Mouse (Mus musculus) kidney, adult 2 months (tissue): ENCODE data around the gene Crebl2. TPM values are rescaled to one million over a fixed set of nuclear protein-coding genes. Genes with fewer than 3 reads are reported as not detected.

Experiments
- DNase-seq: peaks from one replicate; pipeline ENCODE4 v3.0.0; 2021
- H3K27ac ChIP-seq: fragments of 200-500 bp; 2 replicates; pipeline ENCODE4 v1.5.1; 2012; ENCODE audit warnings: low read depth, low read length, control low read depth, inconsistent platforms; ENCODE audit not compliant: insufficient read depth
- H3K27me3 ChIP-seq: fragments of 200-500 bp; replicated peaks from 2 replicates; pipeline ENCODE4 v1.6.1; 2012; ENCODE audit warnings: mild to moderate bottlenecking, moderate library complexity, low read length, inconsistent platforms; ENCODE audit not compliant: control insufficient read depth, insufficient read depth
- H3K36me3 ChIP-seq: fragments of 200-500 bp; 2 replicates; pipeline ENCODE4 v1.6.1; 2012; ENCODE audit warnings: mild to moderate bottlenecking, moderate library complexity, low read length, inconsistent platforms; ENCODE audit not compliant: control insufficient read depth, insufficient read depth
- H3K4me1 ChIP-seq: fragments of 200-500 bp; 2 replicates; pipeline ENCODE4 v1.6.1; 2011; ENCODE audit warnings: low read length; ENCODE audit not compliant: control insufficient read depth, insufficient read depth
- H3K4me3 ChIP-seq: fragments of 200-500 bp; 2 replicates; pipeline ENCODE4 v1.5.1; 2011; ENCODE audit warnings: mild to moderate bottlenecking, low read depth, low read length, control low read depth; ENCODE audit not compliant: insufficient read depth
- CTCF ChIP-seq: fragments of 200-500 bp; conservative IDR thresholded peaks from 2 replicates; pipeline ENCODE4 v1.5.1; 2011; ENCODE audit warnings: low read depth, mild to moderate bottlenecking, control low read depth, low read length, moderate library complexity, mixed read lengths; ENCODE audit not compliant: insufficient read depth, insufficient read length
- POLR2A ChIP-seq: fragments of 200-500 bp; IDR thresholded peaks from one replicate; pipeline ENCODE4 v1.6.1; 2011; ENCODE audit warnings: low read depth, low read length, control low read depth
- WGBS: fragments of 180-500 bp; shearing (Covaris S2); methylation state at CpG from one replicate; pipeline ENCODE4 v1.1.7; 2018; 5-methylcytosine and 5-hydroxymethylcytosine counted together
- polyA plus RNA-seq: library from polyadenylated mRNA; depleted of rRNA; stranded (reverse); fragments of >200 nt; gene quantifications from 2 replicates; pipeline ENCODE4 v1.2.3, GENCODE M21; 2012

The Crebl2 gene
- polyA plus RNA-seq, 1 experiment, result 26.1 TPM

DNA sequence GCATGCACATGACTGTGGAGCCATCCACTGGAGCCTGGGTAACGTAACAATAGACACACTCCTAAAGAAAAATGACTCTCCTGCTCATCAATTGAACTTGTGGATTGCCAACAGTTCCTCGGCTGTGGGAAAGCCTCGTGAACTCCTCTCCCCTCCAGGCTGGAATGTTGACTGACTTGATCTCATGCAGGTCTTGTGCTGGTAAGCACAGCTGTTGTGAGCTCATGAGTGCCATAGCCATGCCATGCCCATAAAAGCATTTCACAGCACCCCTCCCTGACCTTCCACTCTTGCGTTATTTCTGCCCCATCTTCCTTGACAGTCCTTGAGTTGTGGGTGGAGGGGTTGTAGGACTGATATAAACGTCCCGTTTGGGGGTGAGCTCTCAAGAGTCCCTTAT lies 9.5 kb upstream of the Crebl2 start:
- DNase-seq, result no peak
- WGBS, result 64% methylated on average over 6 of the region's 6 CpGs
- TF ChIP-seq CTCF (no peak), POLR2A (no peak)

DNA sequence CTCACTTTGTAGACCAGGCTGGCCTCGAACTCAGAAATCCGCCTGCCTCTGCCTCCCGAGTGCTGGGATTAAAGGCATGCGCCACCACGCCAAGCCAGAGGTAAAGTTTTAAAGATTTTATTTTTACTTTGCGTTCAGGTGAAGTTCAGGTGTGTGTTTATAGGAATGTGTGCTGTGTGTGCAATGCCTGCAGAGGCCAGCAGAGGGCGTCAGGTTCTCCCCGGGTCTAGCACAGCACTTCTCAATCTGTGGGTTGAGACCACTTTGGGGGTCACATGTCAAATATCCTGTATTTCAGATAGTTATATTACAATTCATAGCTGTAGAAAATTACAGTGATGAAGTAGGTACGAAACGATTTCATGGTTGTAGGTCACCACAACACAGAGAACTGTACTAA lies 7.1 kb upstream of the Crebl2 start:
- peak; percentile 59 for TF ChIP-seq CTCF
- no peak for TF ChIP-seq POLR2A
- WGBS, result 75% methylated on average over 10 of the region's 10 CpGs
- Histone ChIP-seq H3K4me1 (no peaks in the 10 kb centered on the region; the same call in 1 of the 2 replicates), H3K36me3 (no peaks in the 10 kb centered on the region), H3K4me3 (no peak overlapping the region), H3K27me3 (no peaks in the 10 kb centered on the region), H3K27ac (no peak overlapping the region)
- no peak for DNase-seq

More for the DNA sequence above, 9.5 kb upstream of the Crebl2 start:
- Histone ChIP-seq H3K27ac (no peak overlapping the region), H3K27me3 (no peaks in the 10 kb centered on the region), H3K36me3 (no peaks in the 10 kb centered on the region), H3K4me3 (no peak overlapping the region), H3K4me1 (no peaks in the 10 kb centered on the region)

DNA sequence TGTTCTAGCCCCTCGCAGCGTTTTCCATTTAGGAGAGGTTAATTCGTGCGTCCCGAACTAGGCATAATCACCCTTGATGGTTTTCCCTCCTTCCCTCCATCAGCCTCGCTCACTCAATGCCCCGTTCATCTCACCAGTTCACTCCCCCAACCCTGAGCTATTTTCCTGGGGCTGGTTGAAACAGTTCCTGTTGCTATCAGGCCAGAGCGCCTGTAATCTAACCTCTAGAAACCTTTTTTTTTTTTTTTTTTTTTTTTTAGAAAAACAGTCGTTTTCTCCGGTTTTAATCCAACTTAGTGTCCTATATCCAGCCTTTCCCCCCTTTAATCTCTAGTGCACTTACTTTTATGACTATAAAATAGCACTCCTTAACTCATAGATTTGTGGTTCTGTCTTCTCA lies 822 bp downstream of the Crebl2 start:
- Histone ChIP-seq H3K27ac (peak overlapping the region; percentile 77; the same call in 1 of the 2 replicates), H3K4me3 (peak overlapping the region; percentile 91), H3K27me3 (no peaks in the 10 kb centered on the region), H3K36me3 (no peaks in the 10 kb centered on the region), H3K4me1 (peaks cover 6% of the 10 kb centered on the region)
- 2% methylated on average over 10 of the region's 10 CpGs for WGBS
- DNase-seq, result no peak
- no peak for TF ChIP-seq CTCF

DNA sequence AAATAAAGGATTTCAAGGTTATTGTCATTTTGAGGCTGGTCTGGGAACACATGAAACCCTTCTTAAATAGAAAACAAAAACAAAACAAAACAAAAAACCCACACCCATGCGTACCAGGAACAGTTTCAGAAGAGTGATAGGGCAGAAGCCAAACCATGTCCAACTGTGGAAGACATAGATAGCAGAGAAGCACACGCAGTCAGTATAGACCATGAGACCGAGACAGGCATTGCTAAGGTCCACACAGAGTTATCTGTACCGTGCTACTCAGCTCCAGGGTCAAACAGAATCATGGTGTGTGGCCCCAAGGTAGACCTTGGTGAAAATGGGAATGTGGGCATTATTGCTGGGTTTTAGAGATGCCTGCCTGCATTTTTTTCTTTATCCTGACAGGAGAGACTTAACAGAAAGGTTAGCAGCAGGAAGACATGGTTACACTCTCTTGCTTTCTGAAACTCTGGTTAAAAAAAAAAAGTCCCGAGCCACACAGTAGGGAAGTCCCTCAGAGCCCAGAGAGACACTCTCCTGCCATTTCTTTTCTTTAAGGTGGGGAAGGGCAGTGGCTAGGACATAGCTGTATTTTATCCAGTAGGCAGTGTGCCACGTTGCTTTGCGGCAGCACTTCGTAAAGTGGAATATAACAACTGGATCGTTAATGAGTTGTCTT lies 4.8 kb downstream of the Crebl2 start:
- no peaks in the 10 kb centered on the region for H3K27me3 ChIP-seq
- H3K4me3 ChIP-seq, result no peak overlapping the region
- no peaks in the 10 kb centered on the region for H3K36me3 ChIP-seq
- H3K4me1 ChIP-seq, result peaks cover 3% of the 10 kb centered on the region; the same call in 1 of the 2 replicates
- no peak for DNase-seq
- TF ChIP-seq POLR2A (no peak), CTCF (no peak)
- WGBS, result 84% methylated on average over 9 of the region's 9 CpGs
- H3K27ac ChIP-seq, result no peak overlapping the region

DNA sequence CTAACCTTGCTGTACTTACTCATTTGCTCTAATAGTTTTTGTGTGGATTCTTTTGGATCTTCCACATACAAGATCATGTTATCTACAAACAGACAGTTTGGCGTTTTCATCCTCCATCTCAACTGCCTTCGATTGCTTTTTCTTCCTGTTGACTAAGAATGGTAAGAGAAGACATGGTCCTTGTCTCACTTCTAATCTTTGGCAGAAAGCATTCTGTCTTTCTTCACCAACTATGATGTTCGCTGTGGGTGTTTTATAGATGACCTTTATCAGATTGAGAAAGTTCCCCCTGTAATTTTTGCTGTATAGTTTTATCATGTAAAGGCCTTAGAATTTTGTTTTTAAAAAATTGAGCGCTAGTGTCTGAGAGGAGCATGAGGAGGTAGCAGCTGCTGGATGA lies 8.2 kb downstream of the Crebl2 start:
- 91% methylated on average over 4 of the region's 4 CpGs for WGBS
- TF ChIP-seq CTCF, result no peak
- no peak for TF ChIP-seq POLR2A
- Histone ChIP-seq H3K4me3 (no peak overlapping the region), H3K36me3 (no peaks in the 10 kb centered on the region; the same call in 1 of the 2 replicates), H3K27me3 (no peaks in the 10 kb centered on the region), H3K4me1 (no peaks in the 10 kb centered on the region), H3K27ac (no peak overlapping the region)
- no peak for DNase-seq

DNA sequence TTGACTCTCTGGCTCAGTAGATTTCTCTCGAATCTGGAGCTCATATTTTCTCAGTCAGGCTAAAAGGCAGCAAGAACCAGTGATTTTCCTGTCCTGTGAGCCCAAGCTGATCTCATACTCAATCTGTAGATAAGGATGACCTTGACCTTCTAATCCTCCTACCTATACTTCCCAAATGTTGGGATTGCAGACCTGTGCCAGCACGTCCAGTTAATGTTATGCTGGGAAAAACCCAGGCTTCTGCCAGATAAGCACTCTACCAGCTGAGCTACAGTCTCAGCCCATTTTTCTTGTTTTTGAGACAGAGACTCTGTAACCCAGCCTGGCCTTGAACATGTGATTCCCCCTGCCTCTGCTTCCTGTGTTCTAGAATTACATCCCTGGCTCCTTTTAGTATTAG lies 10.4 kb downstream of the Crebl2 start:
- DNase-seq, result no peak
- Histone ChIP-seq H3K27ac (peak overlapping the region; percentile 46; the same call in 1 of the 2 replicates), H3K4me3 (no peak overlapping the region), H3K27me3 (no peaks in the 10 kb centered on the region), H3K36me3 (no peaks in the 10 kb centered on the region; the same call in 1 of the 2 replicates), H3K4me1 (no peaks in the 10 kb centered on the region)
- 63% methylated on average over 2 of the region's 2 CpGs for WGBS
- TF ChIP-seq CTCF, result no peak
- TF ChIP-seq POLR2A, result no peak

DNA sequence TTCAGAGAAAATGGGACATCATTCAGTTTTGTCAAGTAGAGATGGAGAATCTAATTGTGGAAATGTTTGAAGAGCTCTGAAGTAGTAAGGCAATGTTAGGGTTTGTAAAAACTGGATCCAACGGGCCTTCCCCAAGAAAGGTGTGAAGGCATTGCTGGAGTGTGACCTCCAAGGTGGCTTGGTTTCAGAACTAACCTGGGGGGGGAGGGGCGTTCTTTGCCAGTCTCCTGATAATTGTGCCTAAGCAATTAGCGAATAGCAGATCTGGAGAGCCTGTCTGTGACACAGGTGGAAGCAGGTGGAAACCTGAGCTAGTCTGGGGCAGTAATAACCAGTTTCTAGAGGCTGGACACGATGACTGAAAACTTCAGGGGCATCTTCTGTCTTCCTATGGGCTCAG lies 15.8 kb downstream of the Crebl2 start:
- peak; percentile 42 for DNase-seq
- no peaks in the 10 kb centered on the region; the same call in 1 of the 2 replicates for H3K36me3 ChIP-seq
- TF ChIP-seq CTCF (no peak), POLR2A (no peak)
- H3K4me3 ChIP-seq, result no peak overlapping the region
- WGBS, result 57% methylated on average over 4 of the region's 4 CpGs
- no peak overlapping the region for H3K27ac ChIP-seq
- H3K4me1 ChIP-seq, result no peaks in the 10 kb centered on the region
- no peaks in the 10 kb centered on the region for H3K27me3 ChIP-seq

DNA sequence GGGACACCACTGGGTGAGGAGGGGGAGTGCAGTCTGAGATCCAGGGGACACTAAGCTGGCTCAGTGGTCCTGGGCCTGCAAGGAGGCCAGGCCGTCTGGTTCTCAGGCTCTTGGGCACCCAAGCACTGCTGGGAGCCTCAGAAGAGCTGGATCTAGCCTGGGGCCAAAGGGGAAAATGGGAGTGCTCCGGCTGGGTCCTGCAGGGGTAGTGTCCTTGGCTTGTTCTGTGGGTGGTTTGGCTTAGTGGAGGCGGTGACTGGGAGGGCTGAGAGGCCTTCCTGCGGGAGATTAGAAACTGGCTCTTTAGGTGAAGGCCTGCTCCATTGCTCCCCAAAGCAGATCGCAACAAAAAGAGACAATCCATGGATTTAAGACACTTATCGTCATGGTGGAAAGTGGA lies 16.4 kb downstream of the Crebl2 start:
- Histone ChIP-seq H3K27ac (peak overlapping the region; percentile 47; the same call in 1 of the 2 replicates), H3K27me3 (no peaks in the 10 kb centered on the region), H3K4me1 (no peaks in the 10 kb centered on the region), H3K4me3 (no peak overlapping the region), H3K36me3 (no peaks in the 10 kb centered on the region; the same call in 1 of the 2 replicates)
- whole genome bisulfite sequencing, result 70% methylated on average over 6 of the region's 6 CpGs
- no peak for DNase-seq
- TF ChIP-seq CTCF (no peak), POLR2A (no peak)
